Mouse (Mus musculus) left cerebral cortex, adult 2 months (tissue): ENCODE measurements around the gene Nat8f5. TPM values are rescaled to one million over a fixed set of nuclear protein-coding genes. Genes with fewer than 3 reads are reported as not detected.
"Not testable (repeated sequence)": the region's sequence is repeated elsewhere in the genome, so short reads cannot be mapped to it uniquely, and the experiment has no call there.

ENCODE experiments used
- DNase-seq, 2 experiments: peaks; one replicate each; pipeline ENCODE4 v3.0.0; 2021 to 2022; ENCODE audit warnings: low spot score in 2 of 2, mixed read lengths in 1 of 2; ENCODE audit errors: extremely low spot score in 1 of 2
- H3K27ac ChIP-seq: fragments of 200-600 bp; 2 replicates; pipeline ENCODE4 v1.8.1; 2022
- H3K4me3 ChIP-seq: fragments of 200-600 bp; 2 replicates; pipeline ENCODE4 v1.8.1; 2022
- CTCF ChIP-seq: fragments of 200-600 bp; IDR thresholded peaks from 2 replicates; pipeline ENCODE4 v1.8.1; 2022; ENCODE audit warnings: antibody characterized with exemption, mild to moderate bottlenecking, moderate library complexity
- intact Hi-C: fragments of 180-260 bp; cut with DNase I; formaldehyde crosslinking; loops from one replicate; pipeline ENCODE4 v1.15.1; 2025
- microRNA-seq, 2 experiments: library from miRNA; unstranded; fragments of <30 nt; microRNA quantifications; one replicate each; pipeline ENCODE4 v1.2.0; 2021
- total RNA-seq, 2 experiments: library from RNA; stranded (reverse); gene quantifications; 2 replicates each; pipeline ENCODE4 v1.2.3; 2021

The Nat8f5 gene
- total RNA-seq, 2 experiments from 2014 or later, result 3.2 to 8.4 TPM

DNA sequence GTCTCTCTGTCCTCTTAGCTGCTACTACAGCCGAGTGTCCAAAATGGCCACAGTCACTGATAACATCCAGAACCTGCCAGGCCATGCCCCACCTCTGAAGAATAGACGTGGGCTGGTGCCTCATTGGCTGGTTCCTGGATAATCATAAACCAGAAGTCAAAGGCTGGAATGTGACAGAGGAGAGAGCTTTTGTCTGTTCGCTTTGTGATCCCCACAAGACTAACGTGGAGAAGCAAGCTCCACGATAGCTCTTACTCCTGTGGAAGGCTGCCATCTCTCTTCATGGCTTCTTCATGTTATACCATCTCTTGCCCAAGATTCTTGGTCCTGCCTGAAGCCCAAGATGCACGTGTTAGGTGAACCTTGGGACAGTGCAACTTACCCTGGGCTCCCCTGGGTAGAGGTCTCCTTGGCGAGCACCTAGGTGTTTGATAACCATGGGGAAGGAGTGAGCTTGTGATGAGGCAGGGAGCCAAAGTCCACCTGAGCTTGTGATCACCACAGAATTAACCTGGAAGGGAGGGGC, 11.1 kb upstream of the Nat8f5 start, which contains the start of gene Nat8:
Gene Nat8, minus strand, starts transcription at position 287 of the 526 bp plus-strand sequence.
- TF ChIP-seq CTCF, result no peak
- Histone ChIP-seq H3K4me3 (no peak within 1 kb of the TSS), H3K27ac (no peak within 1 kb of the TSS)
- intact Hi-C loops, result loop anchor here (5.0 kb wide), 1 partner anchor 170 kb away; no protein-coding TSS in a partner anchor
- DNase-seq, result no peak

DNA sequence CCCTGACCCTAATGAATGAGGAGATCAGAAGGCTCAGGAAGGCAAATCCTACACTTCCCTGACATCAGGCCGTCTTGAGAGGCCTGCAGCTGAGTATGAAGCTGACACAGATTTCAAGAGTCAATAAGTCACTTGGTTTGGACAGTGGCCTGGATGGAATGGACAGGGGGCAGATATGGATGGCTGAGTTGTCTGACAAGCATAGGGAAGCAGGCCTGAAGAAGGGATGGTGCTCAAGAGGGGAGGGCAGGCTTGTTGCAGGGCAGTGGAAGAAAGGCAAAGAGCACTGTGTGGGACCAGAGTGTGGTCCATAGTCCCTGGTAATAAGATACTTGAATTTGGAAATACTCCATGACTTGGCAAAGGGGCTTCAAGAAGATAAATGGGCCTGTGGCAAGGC, 8.7 kb upstream of the Nat8f5 start:
- DNase-seq, result no peak
- Histone ChIP-seq H3K4me3 (no peak overlapping the region), H3K27ac (no peak overlapping the region)
- intact Hi-C loops, result no loop called here
- no peak for TF ChIP-seq CTCF

DNA sequence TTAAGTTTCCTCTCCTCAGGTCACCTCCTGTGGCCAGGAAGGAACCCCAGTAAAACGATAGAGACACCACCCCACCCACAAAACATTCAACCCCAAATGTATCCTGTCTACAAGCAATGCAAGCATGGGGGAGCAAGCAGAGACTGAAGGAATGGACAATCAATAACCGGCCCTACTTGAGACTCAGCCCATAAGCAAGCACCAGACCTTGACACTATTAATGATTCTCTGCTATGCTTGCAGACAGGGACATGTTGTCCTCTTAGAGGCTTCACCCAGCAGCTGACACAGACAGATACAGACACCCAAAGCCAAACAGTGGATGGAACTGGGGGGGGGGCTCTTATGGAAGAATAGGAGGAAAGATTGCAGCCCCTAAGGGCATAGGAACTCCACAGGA, 5.1 kb upstream of the Nat8f5 start:
- intact Hi-C loops, result no loop called here
- no peak for DNase-seq
- H3K4me3 ChIP-seq, result no peak overlapping the region
- TF ChIP-seq CTCF, result no peak
- no peak overlapping the region for H3K27ac ChIP-seq

DNA sequence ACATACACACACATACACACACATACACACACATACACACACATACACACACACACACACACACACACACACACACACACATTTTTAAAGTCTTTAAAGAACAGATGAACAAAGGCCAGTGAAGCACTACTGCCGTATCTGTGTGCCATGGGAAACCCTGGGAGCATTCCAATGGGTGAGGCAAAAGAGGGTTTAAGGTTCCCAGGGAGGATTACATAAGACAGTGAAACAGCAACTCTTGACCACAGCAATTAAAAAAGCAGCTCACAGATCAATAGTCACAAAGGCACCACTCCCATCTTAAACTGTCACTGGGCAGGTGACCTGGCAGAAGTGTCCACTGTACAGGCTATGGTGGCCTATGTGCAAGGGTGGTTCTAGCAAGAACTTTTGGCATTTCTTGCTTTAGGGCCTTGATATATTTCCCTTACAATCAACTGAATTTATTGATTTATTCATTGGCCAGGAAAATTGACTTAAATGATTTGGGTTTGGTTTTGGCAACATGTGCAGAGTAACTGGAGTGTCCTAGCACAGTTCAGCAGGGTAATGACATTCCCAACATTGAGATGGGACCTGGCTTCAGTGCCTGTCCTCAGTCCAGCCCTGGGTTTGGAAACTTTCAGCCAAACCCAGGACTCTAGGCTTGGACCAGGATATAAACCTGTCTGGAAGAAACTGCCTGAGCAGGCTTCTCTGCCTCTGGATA, 2.8 kb upstream of the Nat8f5 start:
- intact Hi-C loops, result no loop called here

DNA sequence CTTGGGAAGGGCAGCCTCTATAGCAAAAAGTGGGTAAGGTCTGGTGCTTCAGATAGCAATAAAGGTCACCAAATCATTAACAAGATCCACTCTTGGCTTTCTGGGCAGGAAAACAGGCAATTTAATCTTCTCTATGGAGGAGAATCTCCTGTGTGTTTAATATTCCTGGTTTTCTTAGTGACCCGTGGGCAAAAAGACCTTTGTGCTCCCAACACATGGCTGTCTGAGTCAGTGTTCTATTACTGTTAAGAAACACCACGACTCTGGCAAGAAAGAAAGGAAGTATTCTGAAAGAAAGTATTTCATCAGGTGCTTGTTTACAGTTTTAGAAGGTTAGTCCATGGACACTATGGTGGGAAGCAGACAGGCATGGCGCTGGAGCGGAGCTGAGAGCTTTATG, 1.5 kb upstream of the Nat8f5 start:
- DNase-seq, result no peak
- H3K27ac ChIP-seq, result no peak overlapping the region
- TF ChIP-seq CTCF, result no peak
- intact Hi-C loops, result no loop called here
- no peak overlapping the region for H3K4me3 ChIP-seq

More for the DNA sequence above, 2.8 kb upstream of the Nat8f5 start:
- Histone ChIP-seq H3K4me3 (no peak overlapping the region), H3K27ac (no peak overlapping the region)
- DNase-seq, result no peak
- no peak for TF ChIP-seq CTCF

DNA sequence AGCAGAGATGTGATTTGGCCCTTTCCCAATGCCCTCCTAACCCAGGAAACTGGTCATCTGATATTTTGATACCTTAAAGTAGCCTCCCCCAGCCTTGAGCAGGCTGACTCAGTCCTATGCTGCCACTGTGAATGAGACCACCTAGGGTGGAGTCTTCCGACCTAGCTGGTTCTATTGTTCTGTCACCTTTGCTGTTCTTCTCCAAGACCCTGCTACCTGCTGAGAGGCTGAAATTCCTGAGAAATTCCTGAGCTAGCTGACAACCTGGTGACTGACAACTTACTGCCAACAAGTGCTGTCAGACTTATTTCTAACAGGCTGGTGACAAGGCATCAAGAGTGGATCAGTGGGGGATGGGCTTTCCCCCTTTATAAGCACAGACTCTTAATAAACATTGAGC, 2.4 kb downstream of the Nat8f5 start:
- intact Hi-C loops, result no loop called here
- no peak overlapping the region for H3K27ac ChIP-seq
- no peak for TF ChIP-seq CTCF
- H3K4me3 ChIP-seq, result no peak overlapping the region
- DNase-seq, result no peak

DNA sequence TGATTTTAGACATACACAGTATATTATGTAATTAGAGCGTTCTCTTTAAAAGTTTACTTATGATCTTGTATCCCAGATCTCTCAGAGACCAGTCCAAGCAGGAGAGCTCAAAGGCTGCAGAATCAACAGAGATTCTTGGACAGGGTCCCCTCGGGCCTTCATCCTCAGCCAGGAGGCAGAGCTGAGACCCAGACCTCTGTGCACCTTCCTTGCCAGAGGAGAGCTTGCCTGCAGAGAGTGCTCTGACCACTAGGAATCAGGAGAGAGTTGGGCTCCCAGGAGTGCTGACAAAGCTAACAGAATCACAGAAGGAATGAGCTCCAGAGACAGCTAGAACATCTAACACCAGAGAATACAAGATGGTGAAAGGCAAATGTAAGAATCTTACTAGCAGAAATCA, 7.4 kb downstream of the Nat8f5 start:
- no peak for TF ChIP-seq CTCF
- intact Hi-C loops, result no loop called here
- Histone ChIP-seq H3K27ac (no peak overlapping the region), H3K4me3 (no peak overlapping the region)
- no peak for DNase-seq

DNA sequence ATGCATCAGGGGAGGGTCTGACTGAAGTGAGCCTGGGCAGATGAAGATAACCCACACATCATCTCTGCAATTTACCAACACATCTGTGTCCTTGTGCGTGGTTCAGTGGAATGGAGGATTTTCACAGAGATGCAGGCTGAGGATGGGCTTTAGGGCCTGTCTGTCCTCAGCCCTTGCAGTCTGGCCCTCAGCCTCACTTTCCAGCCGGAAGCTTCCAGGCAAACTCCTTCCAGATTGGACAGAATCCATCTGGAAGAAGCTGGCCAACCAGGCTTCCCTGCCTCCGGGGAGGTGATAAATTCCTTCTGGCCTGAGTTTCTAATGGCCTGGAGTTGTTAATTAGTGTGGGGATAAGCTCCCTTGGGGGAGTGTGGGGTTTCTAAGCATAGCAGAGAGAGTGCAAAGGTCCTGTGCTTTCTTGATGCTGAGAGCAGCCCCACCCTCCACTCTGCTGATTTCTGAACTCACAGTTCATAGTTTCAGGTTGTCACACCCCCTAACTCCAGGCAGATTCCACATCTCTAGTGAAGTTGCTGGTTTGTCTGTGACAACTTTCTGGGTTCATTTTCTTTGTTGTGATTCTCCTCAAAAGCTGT, 9.7 kb downstream of the Nat8f5 start:
- DNase-seq, H3K4me3 ChIP-seq, H3K27ac ChIP-seq, intact Hi-C loops: not testable (repeated sequence)

DNA sequence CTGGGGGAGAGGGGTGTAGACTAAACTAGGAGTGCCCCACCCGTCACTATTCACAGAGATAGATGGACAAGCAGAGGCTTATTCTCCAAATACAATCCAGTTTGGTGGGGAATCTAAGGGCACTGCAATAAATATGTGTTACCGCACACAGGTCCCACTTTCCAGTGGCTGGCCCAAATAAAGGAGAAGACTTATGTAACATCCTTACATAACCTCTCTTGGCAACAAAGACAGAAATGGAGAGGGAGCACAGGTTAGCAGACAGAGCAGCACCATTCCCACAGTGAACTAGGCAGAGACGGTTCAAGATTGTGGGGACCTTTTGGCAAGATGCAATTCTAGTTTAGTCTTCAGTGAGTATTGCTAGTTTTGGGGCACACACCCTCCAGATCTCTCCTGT, 10.3 kb downstream of the Nat8f5 start:
- DNase-seq, H3K27ac ChIP-seq, H3K4me3 ChIP-seq, intact Hi-C loops: not testable (repeated sequence)

DNA sequence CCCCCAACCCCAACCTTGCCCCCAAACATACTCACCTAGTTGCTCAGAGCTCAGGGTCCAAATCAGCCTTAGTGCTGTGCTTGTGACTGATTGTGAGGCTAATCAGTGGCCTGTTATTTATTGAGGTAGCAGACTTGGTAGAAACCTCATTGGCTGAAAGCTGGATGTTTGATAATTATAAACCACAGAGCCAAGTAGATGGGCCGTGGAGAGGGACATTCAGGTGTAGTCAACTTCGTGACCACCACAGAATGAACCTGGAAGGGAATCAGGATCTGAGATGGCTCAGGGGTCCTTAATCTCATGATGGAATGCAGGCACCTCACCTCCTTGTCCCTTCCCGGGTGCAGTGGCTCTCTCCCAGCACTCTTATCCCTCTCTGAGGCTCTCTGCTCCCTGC, 11.0 kb downstream of the Nat8f5 start:
- H3K27ac ChIP-seq, H3K4me3 ChIP-seq, intact Hi-C loops, DNase-seq: not testable (repeated sequence)

DNA sequence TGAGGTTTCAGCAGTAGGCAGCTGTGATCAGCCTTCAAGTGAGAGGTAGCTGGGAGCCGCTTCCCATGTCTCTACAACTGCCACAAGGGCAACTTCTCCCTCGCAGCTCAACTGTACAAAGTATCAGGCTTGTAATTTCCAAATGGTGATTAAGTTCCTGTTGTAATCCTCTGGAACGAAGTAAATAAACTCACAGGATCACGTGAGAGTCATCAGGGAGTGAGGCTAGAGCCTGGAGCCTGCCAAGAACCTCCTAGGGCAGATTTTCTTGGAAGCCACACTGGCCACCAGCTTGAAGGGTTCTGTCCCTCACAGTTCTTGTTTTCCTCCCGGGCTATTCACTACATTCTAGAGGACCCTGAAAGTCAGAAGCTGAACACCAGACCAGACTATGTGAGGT, 17.6 kb downstream of the Nat8f5 start:
- DNase-seq, H3K4me3 ChIP-seq, H3K27ac ChIP-seq, intact Hi-C loops: not testable (repeated sequence)

Small RNAs within 50 kb of the gene (microRNA-seq; reads per million reads assigned to microRNA genes)
- 0 reads per million in 2 experiments for gene Mir6375

Other genes starting within 250 kb of the Nat8f5 start
- gene Alms1, start 233.4 kb downstream of the Nat8f5 start, total RNA-seq, result 10 to 100 TPM in 1 of 2 experiments, 1 to 10 TPM in 1; 9.5 to 10.4 TPM
- gene Nat8f7, start 107.8 kb downstream of the Nat8f5 start, total RNA-seq, result 1 to 10 TPM; 3.8 to 4.5 TPM
- gene Nat8f3, start 55.2 kb downstream of the Nat8f5 start, total RNA-seq, result 1 to 10 TPM; 4.5 to 5.9 TPM
- gene Nat8f6, start within 50 bp of the Nat8f5 start, total RNA-seq, result 1 to 10 TPM; 2.3 TPM
- gene Nat8, start 11.1 kb upstream of the Nat8f5 start, total RNA-seq, result 1 to 10 TPM; 2.8 to 4.4 TPM
- 1 to 10 TPM; 2.1 to 2.7 TPM for gene Nat8f2, start 48.2 kb upstream of the Nat8f5 start, total RNA-seq
- gene Nat8f4, start 83.9 kb upstream of the Nat8f5 start, total RNA-seq, result 1 to 10 TPM; 5.3 to 7.4 TPM
- gene Tprkb, start 90.9 kb upstream of the Nat8f5 start, total RNA-seq, result 10 to 100 TPM; 52.3 to 54.3 TPM
- gene Nat8f1, start 94.7 kb upstream of the Nat8f5 start, total RNA-seq, result 10 to 100 TPM; 25.6 to 27.9 TPM
- 10 to 100 TPM; 78.1 to 88.9 TPM for gene Dusp11, start 140.7 kb upstream of the Nat8f5 start, total RNA-seq
- not detected for gene Figla, start 195.2 kb upstream of the Nat8f5 start, total RNA-seq
- gene Add2, start 207.7 kb upstream of the Nat8f5 start, total RNA-seq, result 100 to 1,000 TPM; 222 to 223 TPM